Mouse (Mus musculus) liver, postnatal 0 days (tissue): ENCODE measurements around the gene Oas3.

Experiments used
- CTCF ChIP-seq: sonication (generic); IDR thresholded peaks from 2 replicates; pipeline ENCODE4 v1.5.1; 2016; ENCODE audit warnings: antibody characterized with exemption, low read depth
- EP300 ChIP-seq: IDR thresholded peaks from 2 replicates; pipeline ENCODE4 v1.6.1; 2016; ENCODE audit warnings: antibody characterized with exemption, low read depth, mild to moderate bottlenecking

DNA sequence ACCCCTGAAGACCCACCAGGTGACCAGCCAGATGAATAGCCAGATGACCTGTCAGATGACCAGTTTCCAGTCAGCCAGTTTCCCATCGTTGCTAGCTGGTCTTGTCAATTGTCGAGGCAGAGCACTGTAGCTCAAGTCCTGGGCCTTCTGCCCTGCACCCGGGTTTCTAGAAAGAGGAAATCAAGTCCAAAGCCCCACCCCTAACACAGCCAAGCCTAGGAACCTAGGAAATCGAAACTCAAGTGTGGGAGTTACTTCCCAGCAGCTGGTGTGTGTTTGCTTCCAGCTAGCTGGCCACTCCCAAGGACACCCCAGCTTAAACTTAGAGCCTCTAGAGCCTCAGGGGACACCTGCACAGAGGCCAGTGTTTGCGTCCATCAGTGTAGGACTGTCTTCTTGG lies 27.8 kb downstream of the Oas3 start, which contains the start of gene Oas2:
- TF ChIP-seq EP300 (no peak), CTCF (no peak)
